ENCODE assay signal across 14 mouse cellular contexts in the genomic region with DNA sequence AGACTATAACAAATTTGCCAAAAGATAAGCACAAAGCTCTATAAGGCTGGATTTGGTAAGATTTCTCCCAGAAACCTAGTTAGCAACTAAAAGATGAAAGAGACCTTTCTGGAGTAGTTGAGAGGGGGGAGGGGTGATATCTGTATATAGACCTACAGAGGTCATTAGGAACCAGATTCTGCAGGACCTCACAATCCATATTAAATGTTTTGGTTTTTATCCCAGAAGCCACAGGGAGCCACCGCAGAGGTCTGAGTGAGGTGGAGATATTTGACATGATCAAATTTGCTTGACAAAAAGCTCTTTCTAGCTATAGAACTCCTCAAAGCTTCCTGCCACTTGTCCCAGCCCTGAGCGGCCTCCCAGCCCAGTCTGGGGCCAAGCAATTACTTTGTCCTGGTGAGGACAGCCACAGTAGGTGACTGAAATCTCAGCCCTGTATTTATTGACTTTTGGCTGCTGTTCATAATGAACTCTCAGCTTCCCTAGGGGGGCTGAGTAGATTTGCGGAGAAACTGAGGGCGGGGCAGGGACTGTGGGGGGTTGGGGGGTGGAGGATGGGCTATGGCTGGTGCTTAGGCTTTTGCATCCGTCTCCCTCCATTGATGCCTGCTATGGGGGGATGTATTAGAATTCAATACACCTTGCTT.
DNase-seq lines count a peak whose midpoint lies in the region; ATAC-seq and TF ChIP-seq lines count a peak whose summit lies in the region.
"Had no signal": no experiment of that assay in that cellular context is flagged by ENCODE, and none has a peak within 500 bp of the region (broad histone marks: within the 10 kb centered on the region; RNA-seq: fewer than 3 reads in every experiment).

No protein-coding gene starts in this region.

- intact Hi-C loops in gastrocnemius, postnatal 36 days (cut with DNase I), result no loop called here

- H3K9me3 ChIP-seq in forebrain, postnatal 0 days (ENCODE audit: low read length), result no peaks in the 10 kb centered on the region
- no peaks in the 10 kb centered on the region for H3K9me3 ChIP-seq in midbrain, embryonic 10.5 days (replicated peaks)
- H3K9me3 ChIP-seq: heart, embryonic 15.5 days had no signal

- no peaks in the 10 kb centered on the region for H3K4me1 ChIP-seq in forebrain, postnatal 0 days (ENCODE audit: insufficient read depth)
- peaks cover 25% of the 10 kb centered on the region for H3K4me1 ChIP-seq in midbrain, embryonic 10.5 days
- H3K4me1 ChIP-seq: heart, embryonic 15.5 days had no signal

- ATAC-seq in forebrain, postnatal 0 days, result peak; percentile 16; the same call in 1 of the 2 replicates

- DNase-seq in retina, embryonic 14.5 days (ENCODE audit: low spot score), result peak; percentile 5
- DNase-seq in retina, postnatal 1 day, result no peak
- no peak for DNase-seq in forebrain, postnatal 0 days
- peak; percentile 38 for DNase-seq in midbrain, embryonic 10.5 days (ENCODE audit: low spot score)
- no peak for DNase-seq in thymus, adult 18-20 months
- DNase-seq in gastrocnemius, postnatal 36 days, result no peak
- DNase-seq in right cerebral cortex, adult 18-20 months, result no peak
- no peak for DNase-seq in adrenal gland, postnatal 14 days
- DNase-seq: cerebellum, adult 2 months; gastrocnemius, postnatal 14 days; kidney, postnatal 36 days had no signal

- no peak overlapping the region for H3K27ac ChIP-seq in forebrain, postnatal 0 days (ENCODE audit: low read depth, low read length)
- no peak overlapping the region for H3K27ac ChIP-seq in midbrain, embryonic 10.5 days (replicated peaks)
- H3K27ac ChIP-seq: heart, embryonic 15.5 days had no signal

- no peak overlapping the region for H3K4me2 ChIP-seq in forebrain, postnatal 0 days (ENCODE audit: low read depth)
- H3K4me2 ChIP-seq: heart, embryonic 15.5 days; liver, embryonic 11.5 days had no signal

- TF ChIP-seq CTCF in forebrain, postnatal 0 days (IDR thresholded peaks at IDR 0.05; ENCODE audit: low read depth), result no peak

- no peak overlapping the region for H3K4me3 ChIP-seq in forebrain, postnatal 0 days (ENCODE audit: low read depth, low read length)
- H3K4me3 ChIP-seq in midbrain, embryonic 10.5 days, result no peak overlapping the region
- H3K4me3 ChIP-seq: heart, embryonic 15.5 days had no signal

- H3K9ac ChIP-seq in forebrain, postnatal 0 days, result no peak overlapping the region
- H3K9ac ChIP-seq: heart, embryonic 15.5 days had no signal

- 8% methylated on average over 5 of the region's 5 CpGs for WGBS in forebrain, postnatal 0 days
- 4% methylated on average over 5 of the region's 5 CpGs for WGBS in midbrain, embryonic 10.5 days

- no peaks in the 10 kb centered on the region for H3K36me3 ChIP-seq in forebrain, postnatal 0 days (ENCODE audit: insufficient read depth)
- H3K36me3 ChIP-seq in midbrain, embryonic 10.5 days, result no peaks in the 10 kb centered on the region
- H3K36me3 ChIP-seq: G1E; heart, embryonic 15.5 days had no signal

- no peaks in the 10 kb centered on the region for H3K27me3 ChIP-seq in forebrain, postnatal 0 days (ENCODE audit: insufficient read depth, low read length)
- H3K27me3 ChIP-seq in midbrain, embryonic 10.5 days (ENCODE audit: low read depth, poor library complexity, severe bottlenecking), result peaks cover 9% of the 10 kb centered on the region; the same call in 1 of the 2 replicates
- H3K27me3 ChIP-seq: heart, embryonic 15.5 days had no signal

Comparison
In these comparisons a context has a peak if more than half of its experiments do, and no peak if none do; other contexts are left out.
1. DNase-seq: peak in retina, embryonic 14.5 days (single experiment) and midbrain, embryonic 10.5 days (single experiment); none in retina, postnatal 1 day (single experiment), forebrain, postnatal 0 days (single experiment), thymus, adult 18-20 months (0 of 2), gastrocnemius, postnatal 36 days (0 of 2), right cerebral cortex, adult 18-20 months (single experiment) and adrenal gland, postnatal 14 days (single experiment).